In the genomic region with DNA sequence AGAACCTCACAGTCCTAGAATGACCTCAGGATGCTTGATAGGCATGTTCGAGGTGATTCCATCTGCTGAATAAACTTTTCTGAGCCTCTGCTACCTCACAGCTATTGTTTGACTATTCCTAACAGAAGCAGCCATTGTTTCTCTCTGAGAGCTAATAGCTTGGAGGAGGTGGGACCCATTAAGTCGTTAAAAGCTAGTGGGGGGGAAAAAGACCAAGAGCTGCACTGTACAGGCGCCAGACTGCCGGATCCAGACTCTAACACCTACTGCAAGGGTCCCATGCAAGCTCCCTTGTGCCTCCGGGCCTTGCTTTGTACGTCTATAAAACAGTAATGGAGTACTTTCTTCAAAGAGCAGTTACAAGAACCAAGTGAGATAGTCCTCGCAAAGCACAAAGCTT, we compare ENCODE assay signal across 16 mouse cellular contexts.
DNase-seq lines count a peak whose midpoint lies in the region; ATAC-seq lines count a peak whose summit lies in the region.
"Had no signal": no experiment of that assay in that cellular context is flagged by ENCODE, and none has a peak within 500 bp of the region (broad histone marks: within the 10 kb centered on the region; RNA-seq: fewer than 3 reads in every experiment).

No protein-coding gene starts in this region.

- no peak for ATAC-seq in neural tube, embryonic 13.5 days (ENCODE audit: low read depth)
- peak; percentile 51; the same call in 1 of the 2 replicates for ATAC-seq in forebrain, embryonic 15.5 days (replicated peaks)
- ATAC-seq: hindbrain, embryonic 16.5 days had no signal

- DNase-seq in neural tube, embryonic 10.5 days (ENCODE audit: extremely low spot score, low spot score): no peak
- peak; percentile 32 for DNase-seq in mesoderm, embryonic 11.5 days (ENCODE audit: low read depth, low spot score)
- DNase-seq in frontal cortex, postnatal 36 days (ENCODE audit: low spot score in 2 of 2): no peak
- no peak for DNase-seq in cerebellum, adult 11-12 months
- DNase-seq in cerebellum, postnatal 4 days (ENCODE audit: low spot score in 2 of 2): no peak
- DNase-seq: adrenal gland, adult 2 months; cerebellum, postnatal 14 days; gastrocnemius, adult 2 months; heart, postnatal 14 days; kidney, adult 9 months; midbrain, embryonic 14.5 days had no signal

- H3K4me3 ChIP-seq in neural tube, embryonic 13.5 days: no peak overlapping the region
- H3K4me3 ChIP-seq in forebrain, embryonic 15.5 days: no peak overlapping the region
- H3K4me3 ChIP-seq: gastrocnemius, adult 2 months; liver, embryonic 15.5 days; neural tube, embryonic 12.5 days had no signal

- H3K9me3 ChIP-seq in neural tube, embryonic 13.5 days: no peaks in the 10 kb centered on the region
- H3K9me3 ChIP-seq in forebrain, embryonic 15.5 days: no peaks in the 10 kb centered on the region
- H3K9me3 ChIP-seq: liver, embryonic 15.5 days; neural tube, embryonic 12.5 days had no signal

- H3K36me3 ChIP-seq in neural tube, embryonic 13.5 days: no peaks in the 10 kb centered on the region
- no peaks in the 10 kb centered on the region for H3K36me3 ChIP-seq in forebrain, embryonic 15.5 days
- H3K36me3 ChIP-seq: liver, embryonic 15.5 days; neural tube, embryonic 12.5 days had no signal

- H3K27me3 ChIP-seq in neural tube, embryonic 13.5 days: peaks cover 9% of the 10 kb centered on the region; the same call in 1 of the 2 replicates
- H3K27me3 ChIP-seq in forebrain, embryonic 15.5 days: 0 out of 2 replicates have a peak, but pooled peaks cover 4% of the 10 kb centered on the region
- H3K27me3 ChIP-seq: liver, embryonic 15.5 days; neural tube, embryonic 12.5 days had no signal

- WGBS in neural tube, embryonic 13.5 days: 10% methylated on average over 7 of the region's 7 CpGs
- 28% methylated on average over 7 of the region's 7 CpGs for WGBS in forebrain, embryonic 15.5 days

- peak overlapping the region; percentile 57 for H3K27ac ChIP-seq in neural tube, embryonic 13.5 days (replicated peaks)
- no peak overlapping the region for H3K27ac ChIP-seq in forebrain, embryonic 15.5 days (replicated peaks)
- H3K27ac ChIP-seq: gastrocnemius, adult 2 months; liver, embryonic 15.5 days; neural tube, embryonic 12.5 days had no signal

- H3K4me1 ChIP-seq in neural tube, embryonic 13.5 days (replicated peaks): peaks cover 11% of the 10 kb centered on the region; the same call in 1 of the 2 replicates
- 0 out of 2 replicates have a peak, but pooled peaks cover 5% of the 10 kb centered on the region for H3K4me1 ChIP-seq in forebrain, embryonic 15.5 days
- H3K4me1 ChIP-seq: liver, embryonic 15.5 days had no signal

- H3K4me2 ChIP-seq in neural tube, embryonic 13.5 days: no peak overlapping the region
- no peak overlapping the region for H3K4me2 ChIP-seq in forebrain, embryonic 15.5 days (replicated peaks)
- H3K4me2 ChIP-seq: liver, embryonic 15.5 days; neural tube, embryonic 12.5 days had no signal

- no peak overlapping the region for H3K9ac ChIP-seq in neural tube, embryonic 13.5 days
- no peak overlapping the region for H3K9ac ChIP-seq in forebrain, embryonic 15.5 days (replicated peaks)
- H3K9ac ChIP-seq: liver, embryonic 15.5 days; neural tube, embryonic 12.5 days had no signal
